Mouse (Mus musculus) layer of hippocampus, adult 18-20 months (tissue): ENCODE measurements around the gene Kitl. TPM values are rescaled to one million over a fixed set of nuclear protein-coding genes. Genes with fewer than 3 reads are reported as not detected.

Experiments used
- DNase-seq, 2 experiments: peaks; one replicate each; pipeline ENCODE4 v3.0.0; 2022; ENCODE audit warnings: low spot score in 2 of 2
- total RNA-seq, 2 experiments: library from RNA; stranded (reverse); gene quantifications; 2 replicates each; pipeline ENCODE4 v1.2.3; 2021

Kitl gene
- total RNA-seq, 2 experiments from 2014 or later = 23.6 to 24.8 TPM

DNA sequence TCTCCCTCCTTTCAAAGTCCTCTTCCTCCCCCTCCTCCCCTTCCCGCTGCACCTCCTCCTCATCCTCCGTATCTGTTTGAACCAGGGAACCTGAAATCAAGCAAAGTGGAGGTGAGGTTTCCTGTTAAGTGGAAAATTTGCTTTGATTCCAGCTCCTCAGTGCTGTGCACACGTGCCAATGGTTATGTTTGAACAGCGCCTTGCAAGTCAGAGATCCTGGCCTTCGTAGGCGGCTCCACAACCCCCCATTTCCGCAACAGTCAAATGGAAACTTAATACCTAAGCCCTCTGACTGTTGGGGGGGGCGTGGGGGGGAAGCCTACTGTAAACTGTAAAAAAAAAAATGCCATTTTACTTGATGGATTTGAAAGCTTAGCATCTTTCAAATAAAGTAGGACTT lies 10.2 kb downstream of the Kitl start:
- no peak for DNase-seq

DNA sequence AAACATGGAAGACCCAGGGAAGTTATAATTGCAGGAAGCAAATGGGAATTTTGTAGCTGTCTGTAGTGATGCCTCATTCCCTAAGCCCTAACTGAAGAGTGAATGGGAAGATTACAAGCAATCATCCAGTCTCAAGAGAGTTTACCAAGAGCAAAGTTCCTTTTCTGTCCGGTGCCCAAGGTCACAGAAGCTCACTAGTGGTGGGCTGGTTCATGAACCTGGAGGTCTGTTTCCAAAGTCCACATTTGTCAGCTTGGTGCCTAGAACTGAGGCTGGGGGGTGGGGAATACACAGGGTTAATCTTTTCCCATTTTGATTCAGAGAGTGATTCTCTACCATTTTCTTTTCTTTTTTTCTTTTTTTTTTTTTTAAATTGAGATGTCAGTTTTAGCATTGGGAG lies 11.3 kb downstream of the Kitl start:
- DNase-seq = no peak

DNA sequence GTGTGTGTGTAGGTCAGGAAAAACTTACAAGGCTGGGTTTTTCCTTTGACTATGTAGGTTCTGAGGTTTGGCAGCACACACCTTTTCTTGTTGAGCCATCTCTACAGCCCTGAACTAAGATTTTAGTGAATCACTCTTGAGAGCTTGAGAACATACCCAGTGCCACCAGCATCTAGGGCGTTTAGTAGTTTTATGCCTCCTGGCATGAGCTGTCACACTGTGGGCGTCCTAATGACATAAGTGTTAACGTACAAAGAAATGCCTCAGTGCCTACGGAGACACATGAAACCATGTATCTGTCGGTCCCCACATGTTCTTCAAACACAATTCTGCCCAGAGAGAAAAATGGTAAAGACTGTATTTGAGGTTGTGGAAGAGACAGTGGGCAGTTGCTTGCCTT lies 15.0 kb downstream of the Kitl start:
- DNase-seq = no peak

DNA sequence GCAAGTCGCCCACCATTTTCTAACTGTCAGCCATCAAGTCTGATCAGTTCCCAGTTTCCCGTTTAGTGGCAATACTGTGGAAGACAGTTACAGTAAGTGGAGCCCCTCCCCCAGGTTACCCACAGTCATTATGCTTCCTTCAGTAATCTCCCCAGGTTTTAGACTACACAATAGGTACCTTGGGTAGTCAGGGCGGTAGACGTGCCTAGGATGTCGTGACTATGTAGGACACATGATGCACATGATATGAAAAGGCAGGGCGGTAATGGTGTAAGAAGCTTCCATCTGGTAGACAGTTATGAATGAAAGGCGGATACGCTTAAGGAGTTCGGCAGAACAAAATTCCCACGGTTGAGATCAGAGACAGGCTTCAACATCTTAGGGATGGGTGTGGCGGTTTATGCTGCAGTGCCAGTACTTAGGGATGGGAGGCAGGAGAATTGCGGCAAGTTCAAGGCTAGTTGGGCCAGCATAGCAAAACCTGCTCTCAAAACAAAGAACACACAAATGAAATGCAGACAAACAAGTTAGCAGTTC lies 15.6 kb downstream of the Kitl start:
- no peak for DNase-seq

DNA sequence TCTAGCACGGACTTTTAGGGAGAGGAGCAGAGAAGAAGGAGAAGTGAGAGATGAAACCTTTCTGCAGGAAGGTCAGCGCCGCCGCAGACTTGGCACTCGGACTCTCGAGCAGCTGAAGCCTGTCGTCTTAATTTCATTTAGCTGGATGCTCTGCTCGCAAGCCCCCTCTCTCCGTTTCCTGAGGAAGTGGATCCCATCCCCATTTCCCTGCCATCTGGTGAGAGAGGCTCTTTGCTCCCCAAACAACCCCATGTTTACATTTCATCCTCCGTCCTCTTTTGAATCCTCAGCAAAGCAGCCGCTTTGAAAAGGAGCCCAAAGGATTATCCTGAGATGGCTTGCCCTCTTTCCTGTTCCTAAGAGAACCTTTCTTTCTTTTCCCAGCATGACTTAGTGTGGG lies 16.2 kb downstream of the Kitl start:
- DNase-seq = no peak

DNA sequence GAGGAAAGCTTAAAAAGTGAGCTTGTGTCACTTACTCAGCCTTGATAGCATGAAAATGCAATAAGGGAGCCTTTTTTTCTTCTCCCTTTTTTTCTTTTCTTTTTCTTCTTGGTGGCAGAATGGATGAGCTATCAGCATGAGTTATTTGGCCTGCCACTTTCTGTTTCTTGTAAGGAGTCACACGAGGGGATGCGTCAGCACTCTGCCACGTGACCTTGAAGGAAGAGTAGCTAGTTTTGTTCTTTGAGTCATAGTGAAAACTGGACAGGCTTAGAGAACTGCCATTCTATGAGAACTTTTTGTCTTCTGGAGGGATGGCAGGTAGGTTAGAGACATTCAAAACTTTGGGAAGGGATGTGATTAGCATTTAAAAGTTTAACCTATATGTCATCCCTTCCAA lies 17.1 kb downstream of the Kitl start:
- DNase-seq = no peak

DNA sequence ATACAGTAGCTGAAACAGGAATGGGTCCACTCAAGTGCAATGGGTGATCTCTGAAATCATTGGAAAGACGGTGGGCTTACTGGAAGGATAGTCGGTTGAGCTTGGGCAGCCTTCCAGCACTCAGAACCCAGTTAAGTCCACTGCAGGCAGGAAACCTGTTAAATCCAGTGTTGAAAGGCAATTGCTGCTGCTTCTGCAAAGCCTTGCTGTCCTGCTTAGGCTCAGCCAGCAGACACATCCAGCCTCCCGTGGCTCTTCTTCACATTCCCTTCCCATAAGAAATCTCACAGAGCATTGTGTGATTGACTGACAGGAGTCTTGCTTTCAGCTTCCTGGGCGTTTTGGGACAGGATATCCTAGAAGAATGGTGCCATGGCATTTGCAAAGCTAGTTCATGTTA lies 20.6 kb downstream of the Kitl start:
- DNase-seq = no peak

DNA sequence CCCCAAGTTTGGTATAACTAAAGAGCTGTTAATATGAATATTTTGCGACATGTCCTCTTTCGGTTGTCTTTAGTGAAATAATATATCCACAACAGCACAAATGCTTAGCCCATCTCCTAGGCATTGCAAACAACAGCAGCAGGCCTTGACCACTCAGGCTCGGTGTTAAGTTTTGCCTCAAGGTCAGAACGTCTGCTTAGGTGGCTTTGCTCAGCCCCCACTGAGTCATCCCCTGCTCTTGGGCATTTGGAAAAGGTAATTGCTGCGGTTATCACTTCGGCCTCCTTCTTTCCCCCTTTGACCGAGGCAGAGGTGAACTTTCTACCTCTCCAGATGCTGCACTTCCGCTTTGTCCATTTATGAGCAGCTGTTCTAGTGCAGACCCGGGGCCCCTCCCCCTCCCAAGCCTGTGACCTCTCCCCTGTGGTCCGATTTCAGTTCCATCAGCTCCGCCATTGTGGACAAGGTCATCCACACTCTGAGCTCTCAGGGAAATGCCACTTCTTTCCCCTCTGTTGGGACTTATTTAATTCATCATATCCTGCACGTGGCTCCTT lies 23.0 kb downstream of the Kitl start:
- no peak for DNase-seq

DNA sequence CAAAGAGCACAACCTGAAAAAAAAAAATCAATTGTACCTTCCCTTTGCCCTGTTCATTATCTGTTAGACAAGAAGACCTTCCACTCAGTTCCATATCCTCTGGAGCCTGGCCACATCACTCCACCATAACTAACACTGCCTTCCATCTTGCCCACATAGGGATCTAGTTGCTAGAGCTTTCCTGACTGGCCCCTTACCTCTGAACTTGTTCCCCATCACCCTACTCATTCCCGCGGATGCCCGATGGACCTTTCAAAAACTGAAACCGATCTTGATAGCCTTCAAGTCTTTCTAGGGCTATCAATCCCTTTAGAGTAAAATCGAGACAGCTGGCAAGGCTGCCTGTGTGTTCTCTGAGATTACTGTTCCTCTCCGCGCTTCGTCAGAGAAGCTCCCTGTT lies 23.6 kb downstream of the Kitl start:
- no peak for DNase-seq

DNA sequence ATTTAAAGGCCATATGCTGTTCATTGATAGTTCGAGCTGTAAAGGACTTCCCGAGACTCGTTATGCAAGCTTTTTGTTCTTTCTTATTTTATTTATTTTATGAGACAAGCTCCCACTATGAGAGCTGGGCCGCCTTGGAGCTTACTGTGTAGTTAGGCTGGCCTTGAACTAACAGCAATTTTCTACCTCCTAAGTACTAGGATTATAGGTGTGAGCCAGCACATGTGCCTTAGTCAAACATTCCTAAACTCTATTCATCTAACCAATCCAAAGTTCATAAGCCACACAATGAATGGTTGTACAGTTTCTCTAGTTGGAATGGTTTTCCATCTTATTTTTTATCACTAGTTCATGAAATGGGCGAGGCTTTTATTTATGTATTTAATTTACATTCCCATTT lies 28.3 kb downstream of the Kitl start:
- no peak for DNase-seq

DNA sequence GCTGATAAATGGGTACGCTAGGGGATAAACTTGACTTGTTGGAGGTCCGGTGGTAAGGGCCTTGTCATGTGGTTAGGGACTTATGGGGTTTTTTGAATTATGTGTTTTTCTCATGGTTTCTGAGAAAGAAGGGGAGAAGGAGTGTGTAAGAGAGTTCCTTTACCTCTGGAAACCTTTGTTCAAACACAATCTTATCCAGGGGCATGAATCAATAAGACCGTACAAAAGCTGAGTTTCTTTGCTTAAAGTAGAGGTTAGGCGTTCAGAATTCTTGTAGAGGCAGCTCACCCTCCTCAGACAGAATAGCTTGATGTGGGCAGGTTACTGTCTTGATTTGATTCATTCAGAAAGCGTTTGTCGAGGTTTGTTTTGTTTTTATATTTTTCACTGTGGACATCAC lies 28.7 kb downstream of the Kitl start:
- DNase-seq = no peak

DNA sequence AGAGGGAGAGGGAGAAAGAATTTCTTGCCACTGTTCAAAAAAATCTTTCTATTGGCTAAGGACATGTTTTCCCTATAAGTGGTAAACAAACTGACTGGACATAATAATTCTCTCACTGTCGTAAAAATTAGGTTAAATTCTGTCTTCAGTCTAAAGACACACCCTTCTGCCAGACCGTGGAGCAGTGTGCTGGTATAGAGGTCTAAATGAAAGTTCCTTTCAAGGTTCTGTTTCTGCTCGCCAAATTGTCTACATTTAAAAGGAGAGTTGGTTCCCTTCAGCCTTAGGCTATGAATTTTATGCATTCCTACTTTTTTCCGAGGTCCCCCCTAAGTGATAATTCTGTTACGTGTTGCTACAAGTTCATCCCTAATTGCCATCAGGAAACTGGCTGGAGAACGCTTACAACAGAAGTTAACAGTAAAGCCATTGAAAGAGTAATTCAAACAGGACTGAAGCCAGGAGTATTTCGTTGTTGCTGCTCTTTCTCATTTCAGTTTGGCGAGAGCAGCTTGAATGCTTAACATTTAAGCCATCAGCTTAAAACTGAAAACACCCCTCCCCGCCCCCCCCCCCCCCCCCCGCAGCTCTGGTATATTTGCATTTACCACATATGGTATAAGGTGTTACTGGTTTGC lies 35.8 kb downstream of the Kitl start:
- no peak for DNase-seq

DNA sequence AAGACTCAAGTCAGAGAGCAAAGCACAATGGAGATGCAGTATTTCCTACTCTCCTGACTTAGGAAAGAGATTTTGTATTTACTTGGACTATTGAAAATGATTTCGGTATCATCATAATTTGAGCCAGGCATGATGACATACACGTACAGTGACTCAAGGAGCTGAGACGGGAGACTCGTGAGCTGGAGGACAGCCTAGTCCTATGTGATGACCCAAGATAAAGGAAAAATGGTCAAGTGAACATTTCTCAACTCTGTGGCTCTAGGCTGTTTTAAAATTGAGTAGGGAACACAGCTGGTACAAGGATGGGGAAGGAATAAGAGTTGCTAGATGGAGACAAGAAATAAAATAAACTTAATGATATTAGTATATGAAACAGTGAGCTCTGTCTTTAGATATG lies 37.0 kb downstream of the Kitl start:
- no peak for DNase-seq

DNA sequence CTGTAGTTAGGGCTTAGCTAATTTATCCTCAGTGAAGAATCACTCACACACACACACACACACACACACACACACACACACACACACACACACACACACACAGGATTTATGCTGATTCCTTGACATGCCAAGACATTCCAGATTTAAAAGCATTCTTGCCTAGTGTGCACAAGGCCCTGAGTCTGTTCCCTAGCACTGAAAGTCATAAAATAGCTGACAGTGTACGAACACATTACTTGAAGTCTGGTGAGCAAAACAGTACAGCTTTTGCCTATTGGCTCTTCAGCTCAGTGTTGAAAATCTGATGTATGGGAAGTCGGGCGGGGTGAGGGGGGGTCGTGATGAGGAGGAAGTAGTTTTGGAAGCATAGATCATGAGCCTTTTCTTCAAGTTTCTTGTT lies 37.5 kb downstream of the Kitl start:
- no peak for DNase-seq

DNA sequence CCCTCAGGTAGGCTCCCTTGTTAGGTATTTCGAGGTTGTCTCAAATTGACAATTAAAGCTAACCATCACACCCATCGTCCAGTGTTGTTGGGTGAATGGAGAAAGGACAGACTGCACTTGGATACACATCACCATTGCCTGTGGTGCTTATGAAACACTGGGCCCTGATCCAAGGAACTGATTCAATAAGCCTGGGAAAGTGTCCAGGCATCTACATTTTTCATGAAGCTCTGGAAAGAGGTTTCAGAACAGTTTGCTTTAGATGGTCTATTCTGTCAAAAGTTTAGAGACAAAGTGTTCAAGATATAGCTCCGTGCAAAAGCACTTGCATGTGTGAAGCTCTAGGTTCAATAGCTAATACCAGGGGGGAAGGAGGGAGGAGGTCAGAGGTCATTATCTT lies 38.6 kb downstream of the Kitl start:
- peak; percentile 45 to 87 for DNase-seq

DNA sequence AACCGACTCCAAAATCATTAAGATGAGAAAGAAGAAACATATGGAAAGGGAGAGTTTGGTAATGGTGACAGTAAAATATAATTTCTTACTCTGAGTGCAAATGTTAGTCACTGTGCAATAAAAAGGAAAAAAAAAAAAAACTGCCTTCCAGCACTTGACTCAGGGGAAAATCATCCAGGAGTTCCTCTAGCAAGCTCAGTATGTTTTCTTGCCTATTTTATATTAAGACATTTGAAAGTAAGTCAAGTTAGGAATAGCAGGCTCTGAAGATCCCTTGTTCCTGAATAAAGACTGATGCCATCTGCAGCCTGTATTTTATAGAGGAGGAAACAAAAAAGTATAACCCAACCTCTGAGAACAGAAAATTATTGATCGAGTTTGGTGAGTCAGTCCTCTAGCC lies 39.7 kb downstream of the Kitl start:
- DNase-seq = no peak

DNA sequence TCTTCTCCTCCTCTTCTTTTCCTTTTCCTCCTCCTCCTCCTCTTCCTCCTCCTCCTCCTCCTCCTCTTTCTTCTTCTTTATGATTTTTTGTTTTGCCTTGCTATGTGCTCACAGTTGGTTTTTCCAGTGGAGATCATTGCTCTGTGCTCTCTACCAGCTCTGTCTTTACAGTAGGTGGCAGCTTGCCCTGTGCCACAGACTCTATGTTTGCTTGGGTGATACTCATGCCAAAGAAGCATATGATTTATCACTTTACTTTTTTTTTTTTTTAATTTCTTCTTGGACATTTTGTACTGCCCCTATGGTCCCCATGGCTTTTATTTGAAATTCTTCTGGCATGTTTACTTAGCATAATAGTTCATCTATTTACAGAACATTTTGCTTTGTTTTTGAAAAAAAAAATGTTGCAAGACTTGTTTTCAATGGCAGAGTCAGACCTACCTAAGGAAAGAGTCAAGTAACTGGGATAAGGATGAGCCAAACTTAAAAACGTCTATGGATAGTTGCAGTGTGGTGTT lies 41.7 kb downstream of the Kitl start:
- DNase-seq = no peak

DNA sequence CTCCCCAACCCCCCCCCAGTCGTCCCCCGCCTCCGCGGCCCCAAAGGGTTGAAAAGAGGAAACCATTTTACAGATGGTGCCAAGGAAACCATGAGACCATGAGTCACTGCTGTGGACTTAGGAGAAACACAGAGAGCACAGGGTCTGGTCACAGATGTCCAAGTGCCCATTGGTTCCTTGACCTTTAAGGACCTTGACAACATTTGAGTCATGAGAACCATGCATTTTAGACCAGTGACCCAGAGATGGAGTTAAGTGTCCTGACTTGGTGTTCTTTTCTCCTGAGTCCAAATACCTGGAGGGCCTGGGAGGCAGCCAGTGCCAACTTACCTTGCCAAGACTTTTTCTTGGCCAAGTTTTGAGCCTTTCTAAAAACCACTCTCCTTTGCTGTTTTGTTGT lies 43.9 kb downstream of the Kitl start:
- no peak for DNase-seq

DNA sequence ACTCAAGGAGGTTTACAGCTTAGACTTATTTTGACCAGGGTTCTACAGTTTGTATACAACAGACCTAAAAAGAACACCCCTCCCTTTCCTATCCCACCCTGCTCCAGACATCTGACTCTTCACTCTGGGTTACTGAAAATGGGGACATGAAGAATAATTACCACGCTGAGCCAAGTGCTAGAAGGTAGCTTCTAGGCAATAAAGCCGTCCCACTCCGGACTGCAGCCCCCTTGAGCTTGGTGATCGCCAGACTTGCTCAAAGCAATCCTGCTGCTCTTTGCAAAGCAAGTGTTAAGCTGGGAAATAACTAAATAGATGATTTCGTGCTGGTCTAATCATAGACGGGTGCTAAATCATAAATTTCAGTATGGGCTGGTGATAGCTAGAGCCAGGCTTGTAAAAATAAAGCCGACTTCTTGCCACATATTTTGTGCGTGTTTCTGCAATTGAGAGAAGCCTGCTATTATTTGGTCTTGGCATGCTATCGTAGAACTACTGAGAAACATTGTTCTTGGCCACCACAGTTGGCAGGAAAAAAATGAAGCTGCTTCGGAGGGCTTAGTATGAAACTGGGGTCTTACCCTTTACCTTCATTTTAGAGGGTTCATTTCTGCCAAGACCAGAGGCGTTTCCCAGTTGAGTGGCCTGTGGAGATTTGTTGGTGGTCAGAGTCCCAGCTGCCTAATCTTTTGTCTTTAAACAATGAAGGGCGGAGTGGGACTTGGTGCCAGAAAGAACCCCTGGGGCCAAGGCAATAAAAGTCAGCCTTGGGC lies 50.3 kb downstream of the Kitl start:
- DNase-seq = no peak

DNA sequence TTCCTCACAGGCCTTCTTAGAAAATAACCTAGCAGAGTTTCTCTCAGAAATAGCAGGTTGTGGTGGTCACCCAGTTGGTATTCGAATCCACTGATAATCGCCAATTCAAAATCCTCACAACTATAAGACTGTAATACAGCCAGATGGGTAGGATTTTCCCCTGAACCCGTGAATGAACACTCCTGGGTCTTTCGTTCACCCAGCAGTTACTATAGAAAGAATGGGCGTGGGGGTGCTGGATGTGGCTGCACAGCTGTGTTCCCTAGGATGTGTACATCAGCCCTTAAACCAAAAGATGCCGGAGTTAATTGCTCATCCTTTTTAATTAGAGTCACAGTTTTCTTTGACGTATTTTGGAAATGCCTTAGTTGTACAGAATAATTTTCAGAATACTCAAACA lies 50.9 kb downstream of the Kitl start:
- DNase-seq = no peak

DNA sequence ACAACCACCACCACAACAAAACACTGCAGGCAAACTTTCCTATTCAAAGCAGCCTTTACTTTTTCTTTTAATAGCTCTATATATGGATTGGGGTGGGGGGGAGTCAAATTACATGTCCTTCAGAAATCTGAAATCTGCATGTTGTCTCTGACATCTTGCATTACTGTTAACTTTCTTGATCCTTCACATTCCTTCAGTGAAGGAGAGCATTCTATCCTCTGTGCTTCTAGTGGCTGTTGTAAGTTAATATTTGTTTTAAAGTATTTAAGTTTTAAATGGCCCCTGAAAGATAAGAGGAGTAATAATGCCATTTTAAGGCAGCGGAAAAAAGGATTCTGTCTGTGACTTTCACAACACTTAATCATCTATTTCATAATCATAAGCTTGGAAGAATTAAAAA lies 57.2 kb downstream of the Kitl start:
- no peak for DNase-seq

DNA sequence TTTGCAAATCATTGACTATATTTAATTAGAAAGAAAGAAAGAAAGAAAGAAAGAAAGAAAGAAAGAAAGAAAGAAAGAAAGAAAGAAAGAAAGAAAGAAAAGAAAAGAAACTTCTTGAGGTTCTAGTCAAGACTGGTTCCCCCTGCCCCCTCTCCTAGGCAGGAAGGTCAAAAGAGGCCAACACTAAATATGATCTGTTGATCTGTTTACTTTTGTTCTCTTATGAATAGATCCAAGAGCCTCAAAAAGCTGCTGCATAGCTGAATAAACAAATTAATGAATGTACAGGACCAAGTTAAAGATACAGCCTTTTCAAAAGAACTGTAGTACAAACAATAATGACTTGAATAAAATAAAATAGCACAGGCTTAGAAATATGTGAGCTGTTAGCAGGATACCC lies 57.7 kb downstream of the Kitl start:
- no peak for DNase-seq
